Mouse (Mus musculus): Measurements from ENCODE around the gene Ctsh.
A peak's percentile ranks its signal among the peaks of the same experiment; 100 is the strongest.

The Ctsh gene

DNA sequence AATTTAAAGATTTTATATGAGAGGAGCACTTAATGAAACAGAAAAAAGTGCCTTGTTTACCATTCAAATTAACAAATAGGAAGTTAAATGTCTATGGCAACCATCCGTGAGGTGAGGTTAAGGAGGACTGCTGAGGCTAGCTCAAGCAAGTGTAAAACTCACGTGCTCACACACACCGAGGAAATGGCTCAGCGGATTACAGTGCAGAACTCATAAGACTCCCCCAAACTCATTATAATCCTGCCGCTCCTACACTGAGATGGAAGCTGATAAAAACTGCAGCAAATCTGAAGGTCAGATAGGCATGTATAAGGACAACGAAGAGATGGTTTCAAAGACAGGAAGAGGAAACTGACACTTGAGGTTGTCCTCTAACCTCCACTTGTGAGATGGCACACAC is 55.4 kb downstream of the Ctsh start:
- DNase-seq (ENCODE audit: low read depth, low spot score), result no peak

DNA sequence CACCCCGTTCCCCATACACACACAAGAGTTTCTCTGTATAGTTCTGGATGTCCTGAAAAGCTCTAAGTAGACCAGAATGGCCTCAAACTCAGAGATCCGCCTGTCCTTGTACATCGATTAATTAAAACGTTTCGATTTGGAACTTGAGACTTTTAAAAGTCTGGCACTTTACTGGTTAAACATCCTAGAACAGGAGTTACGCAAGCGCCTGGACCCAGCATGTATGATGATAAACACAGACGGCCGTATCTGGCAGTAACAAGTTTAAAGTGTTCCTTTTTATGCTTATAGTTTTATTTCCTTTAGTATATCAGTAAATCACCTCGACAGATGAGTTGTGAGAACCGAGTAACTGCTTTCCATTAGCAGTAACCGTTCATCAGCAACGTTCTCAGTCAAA is 59.2 kb downstream of the Ctsh start:
- no peak for DNase-seq (ENCODE audit: low read depth, low spot score)

GRCm38 (mm10) chr9:90113651-90114566 is 60.0 kb downstream of the Ctsh start:
- DNase-seq (ENCODE audit: low read depth, low spot score), result peak; percentile 62

DNA sequence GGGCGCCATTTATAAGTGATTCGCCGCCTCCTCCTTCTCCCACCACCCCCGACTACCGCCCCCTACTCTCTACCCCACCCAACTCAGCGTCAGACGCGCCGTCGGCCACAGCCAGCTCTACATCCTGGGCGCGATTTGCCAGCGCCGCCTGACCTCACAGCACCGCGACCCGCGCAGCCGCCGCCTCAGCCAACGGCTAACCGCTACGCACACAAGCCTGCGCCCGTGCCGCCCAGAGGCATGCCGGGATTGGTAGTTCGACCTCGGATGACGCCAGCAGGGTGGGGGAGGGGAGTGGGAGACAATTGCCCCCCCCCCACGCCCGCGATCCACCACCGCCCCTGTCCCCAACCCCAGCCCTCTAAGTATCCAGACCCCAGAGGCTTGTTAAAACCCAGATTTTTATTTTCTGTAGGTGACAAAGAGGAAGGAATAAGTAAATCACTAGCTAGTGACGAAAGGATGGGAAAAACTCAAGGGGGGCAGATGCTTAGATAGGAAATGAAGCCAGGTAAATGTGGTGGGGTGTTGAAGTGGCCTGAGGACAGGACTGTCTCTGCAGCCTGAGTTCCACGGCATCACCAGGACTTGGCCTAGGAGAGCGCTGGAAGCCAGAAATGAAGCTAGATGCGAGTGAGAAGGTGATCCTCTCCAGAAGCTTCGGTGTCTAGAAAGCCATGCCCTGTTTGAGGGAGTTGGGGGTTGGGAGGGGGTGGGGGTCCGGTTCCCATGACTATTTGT is 60.8 kb downstream of the Ctsh start, which contains the start of gene Morf4l1:
TSS of gene Morf4l1 (minus strand) at position 208 of the 741 bp plus-strand sequence.
- DNase-seq (ENCODE audit: low read depth, low spot score), result peak; percentile 85

GRCm38 (mm10) chr9:90115308-90115700 is 61.4 kb downstream of the Ctsh start:
- DNase-seq (ENCODE audit: low read depth, low spot score), result no peak

- DNase-seq (ENCODE audit: low read depth, low spot score), result no peak
These were observed 63.3 kb downstream of the Ctsh start for GRCm38 (mm10) chr9:90117234-90117633.

DNA sequence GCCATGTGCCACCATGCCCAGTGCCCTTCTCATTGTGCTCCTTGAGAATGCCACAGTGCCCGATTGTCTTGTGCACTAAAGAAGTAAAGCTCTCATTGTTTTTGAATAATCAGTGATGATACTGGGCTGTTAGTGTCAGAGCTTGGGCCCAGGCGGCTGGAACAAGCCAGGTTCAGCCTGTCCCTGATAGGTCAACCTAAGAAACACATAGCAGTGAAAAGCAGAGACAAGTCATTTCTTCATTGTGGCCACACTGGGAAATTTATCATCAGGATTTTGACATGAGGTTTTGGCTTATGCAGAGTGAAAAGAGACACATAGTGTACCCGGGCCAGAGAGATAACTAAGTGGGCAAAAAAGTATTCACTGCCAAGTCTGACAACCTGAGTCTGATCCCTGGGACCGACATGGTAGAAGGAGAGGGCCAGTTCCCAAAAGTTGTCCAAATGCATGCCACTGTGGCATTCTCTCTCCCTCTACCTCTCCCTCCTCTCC is 68.3 kb downstream of the Ctsh start:
- DNase-seq (ENCODE audit: low read depth, low spot score), result no peak

GRCm38 (mm10) chr9:90124156-90124872 is 70.4 kb downstream of the Ctsh start:
- no peak for DNase-seq (ENCODE audit: low read depth, low spot score)

DNA sequence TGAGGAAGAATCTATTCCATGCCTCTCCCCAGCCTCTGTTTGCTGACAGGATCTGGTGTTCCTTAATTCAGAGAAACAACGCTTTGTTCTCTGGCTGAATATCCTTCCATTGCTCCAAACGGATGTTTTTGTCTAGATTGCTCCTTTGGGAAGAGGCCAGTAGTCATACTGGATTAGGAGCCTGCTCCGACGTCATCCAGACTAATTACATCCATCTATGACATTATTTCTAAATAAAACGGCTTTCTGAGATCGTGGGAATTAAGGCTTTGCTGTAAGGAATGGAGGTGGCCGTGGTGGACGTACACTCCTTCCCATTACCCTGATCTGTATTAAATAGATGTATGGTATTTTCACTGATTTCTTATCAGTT is 70.9 kb downstream of the Ctsh start:
- no peak for DNase-seq (ENCODE audit: low read depth, low spot score)
